24 mouse cellular contexts compared by ENCODE assay signal in the genomic region with DNA sequence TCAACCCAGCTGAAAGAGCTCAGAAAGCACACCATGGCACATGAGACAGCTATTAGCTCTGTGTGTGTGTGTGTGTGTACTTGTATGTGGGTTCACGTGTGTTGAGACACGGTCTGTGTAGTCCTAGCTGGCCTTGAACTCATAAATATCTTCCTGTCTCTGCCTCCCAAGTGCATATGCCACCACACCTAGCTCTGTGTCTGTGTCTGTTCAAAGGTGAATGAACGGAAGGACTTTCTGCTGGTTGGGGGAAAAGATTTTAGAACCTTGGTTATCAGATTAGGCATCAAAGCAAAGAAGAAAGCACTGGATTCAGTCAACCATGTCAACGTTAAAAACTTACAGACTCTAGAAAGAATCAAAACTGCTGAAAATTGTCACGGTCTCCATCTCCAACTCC.
DNase-seq lines count a peak whose midpoint lies in the region; ATAC-seq and TF ChIP-seq lines count a peak whose summit lies in the region.
"Had no signal": no experiment of that assay in that cellular context is flagged by ENCODE, and none has a peak within 500 bp of the region (broad histone marks: within the 10 kb centered on the region; RNA-seq: fewer than 3 reads in every experiment).

No protein-coding gene starts in this region.

- H3K27ac ChIP-seq in kidney, adult 2 months (ENCODE audit: insufficient read depth, low read depth, low read length), result peak overlapping the region; percentile 65
- peak overlapping the region; percentile 23; the same call in 1 of the 2 replicates for H3K27ac ChIP-seq in liver, embryonic 12.5 days
- no peak overlapping the region for H3K27ac ChIP-seq in liver, postnatal 0 days (ENCODE audit: low read depth)
- H3K27ac ChIP-seq in intestine, embryonic 16.5 days (ENCODE audit: low read length), result peak overlapping the region; percentile 72
- H3K27ac ChIP-seq in stomach, postnatal 0 days (replicated peaks), result peak overlapping the region; percentile 65
- H3K27ac ChIP-seq: embryonic facial prominence, embryonic 13.5 days; forebrain, embryonic 10.5 days; hindbrain, embryonic 13.5 days; midbrain, embryonic 13.5 days had no signal

- no peak for TF ChIP-seq POLR2A in kidney, adult 2 months (IDR thresholded peaks at IDR 0.05; ENCODE audit: low read depth, low read length)

- H3K4me3 ChIP-seq in kidney, adult 2 months (ENCODE audit: insufficient read depth, low read depth, low read length), result no peak overlapping the region
- H3K4me3 ChIP-seq in liver, embryonic 12.5 days, result no peak overlapping the region
- H3K4me3 ChIP-seq in liver, postnatal 0 days (ENCODE audit: low read depth, low read length), result no peak overlapping the region
- H3K4me3 ChIP-seq in intestine, embryonic 16.5 days (ENCODE audit: low read length), result no peak overlapping the region
- H3K4me3 ChIP-seq in stomach, postnatal 0 days (ENCODE audit: low read depth, low read length), result no peak overlapping the region
- H3K4me3 ChIP-seq: embryonic facial prominence, embryonic 13.5 days; forebrain, embryonic 10.5 days; hindbrain, embryonic 13.5 days; megakaryocyte, embryonic 14.5 days; midbrain, embryonic 13.5 days had no signal

- peak; percentile 20 for DNase-seq in kidney, adult 2 months
- no peak for DNase-seq in kidney, postnatal 10 days
- DNase-seq in liver, postnatal 0 days, result no peak
- no peak for DNase-seq in stomach, postnatal 0 days (ENCODE audit: low spot score)
- DNase-seq: cerebellum, adult 11-12 months; cerebellum, adult 9-11 months; heart, postnatal 4 days; liver; lung, postnatal 4 days; right cerebral cortex, postnatal 25 days; spleen, adult 18-20 months; thymus, adult 18-20 months; thymus, postnatal 36 days had no signal

- no peak overlapping the region for H3K9ac ChIP-seq in liver, embryonic 12.5 days
- H3K9ac ChIP-seq in liver, postnatal 0 days (replicated peaks), result no peak overlapping the region
- H3K9ac ChIP-seq in intestine, embryonic 16.5 days (ENCODE audit: low read depth, low read length), result no peak overlapping the region
- H3K9ac ChIP-seq in stomach, postnatal 0 days (ENCODE audit: low read length), result no peak overlapping the region
- H3K9ac ChIP-seq: embryonic facial prominence, embryonic 13.5 days; hindbrain, embryonic 13.5 days; midbrain, embryonic 13.5 days had no signal

- TF ChIP-seq CTCF in kidney, adult 2 months (conservative IDR thresholded peaks at IDR 0.05; ENCODE audit: insufficient read depth, insufficient read length, low read depth, low read length), result no peak
- no peak for TF ChIP-seq CTCF in liver, postnatal 0 days (IDR thresholded peaks at IDR 0.05; ENCODE audit: low read depth)
- TF ChIP-seq CTCF in stomach, postnatal 0 days (IDR thresholded peaks at IDR 0.05; ENCODE audit: low read depth), result no peak

- H3K4me1 ChIP-seq in kidney, adult 2 months (ENCODE audit: control insufficient read depth, insufficient read depth, low read length), result peaks cover 42% of the 10 kb centered on the region
- H3K4me1 ChIP-seq in liver, embryonic 12.5 days, result peaks cover 62% of the 10 kb centered on the region
- peaks cover 38% of the 10 kb centered on the region for H3K4me1 ChIP-seq in liver, postnatal 0 days (ENCODE audit: insufficient read depth)
- peaks cover 45% of the 10 kb centered on the region for H3K4me1 ChIP-seq in intestine, embryonic 16.5 days (ENCODE audit: control insufficient read depth, insufficient read depth, low read length)
- 0 out of 2 replicates have a peak, but pooled peaks cover 2% of the 10 kb centered on the region for H3K4me1 ChIP-seq in stomach, postnatal 0 days (replicated peaks; ENCODE audit: control insufficient read depth, insufficient read depth)

- no peak for TF ChIP-seq EP300 in liver, postnatal 0 days (IDR thresholded peaks at IDR 0.05; ENCODE audit: low read depth)
- TF ChIP-seq EP300 in stomach, postnatal 0 days (optimal IDR thresholded peaks at IDR 0.05), result no peak

- no peaks in the 10 kb centered on the region for H3K9me3 ChIP-seq in liver, embryonic 12.5 days (replicated peaks)
- no peaks in the 10 kb centered on the region for H3K9me3 ChIP-seq in liver, postnatal 0 days (ENCODE audit: low read length)
- no peaks in the 10 kb centered on the region for H3K9me3 ChIP-seq in intestine, embryonic 16.5 days (ENCODE audit: control insufficient read depth, low read length)
- no peaks in the 10 kb centered on the region for H3K9me3 ChIP-seq in stomach, postnatal 0 days (ENCODE audit: control insufficient read depth, low read length)
- H3K9me3 ChIP-seq: embryonic facial prominence, embryonic 13.5 days; forebrain, embryonic 10.5 days; hindbrain, embryonic 13.5 days; megakaryocyte, embryonic 14.5 days; midbrain, embryonic 13.5 days had no signal

- H3K36me3 ChIP-seq in kidney, adult 2 months (ENCODE audit: control insufficient read depth, insufficient read depth, low read length), result no peaks in the 10 kb centered on the region
- H3K36me3 ChIP-seq in liver, embryonic 12.5 days, result no peaks in the 10 kb centered on the region
- no peaks in the 10 kb centered on the region for H3K36me3 ChIP-seq in liver, postnatal 0 days (replicated peaks; ENCODE audit: insufficient read depth, low read length)
- H3K36me3 ChIP-seq in intestine, embryonic 16.5 days (ENCODE audit: control insufficient read depth, insufficient read depth, low read length), result no peaks in the 10 kb centered on the region
- no peaks in the 10 kb centered on the region for H3K36me3 ChIP-seq in stomach, postnatal 0 days (ENCODE audit: control insufficient read depth, insufficient read depth, low read length)
- H3K36me3 ChIP-seq: embryonic facial prominence, embryonic 13.5 days; hindbrain, embryonic 13.5 days; midbrain, embryonic 13.5 days had no signal

- no peaks in the 10 kb centered on the region for H3K27me3 ChIP-seq in kidney, adult 2 months (replicated peaks; ENCODE audit: control insufficient read depth, insufficient read depth, low read length)
- no peaks in the 10 kb centered on the region for H3K27me3 ChIP-seq in liver, embryonic 12.5 days (replicated peaks)
- no peaks in the 10 kb centered on the region for H3K27me3 ChIP-seq in liver, postnatal 0 days (ENCODE audit: insufficient read depth, low read length)
- no peaks in the 10 kb centered on the region for H3K27me3 ChIP-seq in intestine, embryonic 16.5 days (replicated peaks; ENCODE audit: control insufficient read depth, insufficient read depth, low read length)
- H3K27me3 ChIP-seq in stomach, postnatal 0 days (ENCODE audit: control insufficient read depth, insufficient read depth, low read length), result no peaks in the 10 kb centered on the region
- H3K27me3 ChIP-seq: embryonic facial prominence, embryonic 13.5 days; hindbrain, embryonic 13.5 days; midbrain, embryonic 13.5 days had no signal

- no peak overlapping the region for H3K4me2 ChIP-seq in liver, embryonic 12.5 days
- H3K4me2 ChIP-seq in liver, postnatal 0 days (ENCODE audit: low read depth, low read length), result no peak overlapping the region
- no peak overlapping the region for H3K4me2 ChIP-seq in intestine, embryonic 16.5 days (ENCODE audit: low read depth, low read length)
- H3K4me2 ChIP-seq in stomach, postnatal 0 days (replicated peaks; ENCODE audit: low read depth), result no peak overlapping the region
- H3K4me2 ChIP-seq: embryonic facial prominence, embryonic 13.5 days; heart, embryonic 11.5 days; hindbrain, embryonic 13.5 days; midbrain, embryonic 13.5 days had no signal

- WGBS in kidney, adult 2 months, result 38% methylated on average over 5 of the region's 5 CpGs
- 74% methylated on average over 5 of the region's 5 CpGs for WGBS in liver, embryonic 12.5 days (ENCODE audit: insufficient replicate concordance)
- WGBS in liver, postnatal 0 days (ENCODE audit: insufficient replicate concordance), result 77% methylated on average over 5 of the region's 5 CpGs
- 79% methylated on average over 5 of the region's 5 CpGs for WGBS in intestine, embryonic 16.5 days
- WGBS in stomach, postnatal 0 days, result 76% methylated on average over 5 of the region's 5 CpGs

- no peak for ATAC-seq in liver, embryonic 12.5 days
- no peak for ATAC-seq in liver, postnatal 0 days
- no peak for ATAC-seq in intestine, embryonic 16.5 days
- no peak for ATAC-seq in stomach, postnatal 0 days (ENCODE audit: low FRiP score, low TSS enrichment)
- no peak for ATAC-seq in cerebellum, adult (ENCODE audit: insufficient number of reproducible peaks, low FRiP score, low TSS enrichment)
- ATAC-seq: forebrain, embryonic 16.5 days; lung, postnatal 0 days; midbrain, embryonic 13.5 days had no signal
